Mouse (Mus musculus): ENCODE measurements around the gene Stac2.

The Stac2 gene

GRCm38 (mm10) chr11:98050940-98051339, 2.3 kb downstream of the Stac2 start:
- no peak for DNase-seq (ENCODE audit: low spot score in 2 of 2)

GRCm38 (mm10) chr11:98050520-98050815, 2.8 kb downstream of the Stac2 start:
- no peak for DNase-seq (ENCODE audit: low spot score in 2 of 2)

- no peak for DNase-seq (ENCODE audit: low spot score in 2 of 2)
These were observed 3.4 kb downstream of the Stac2 start for GRCm38 (mm10) chr11:98049672-98050519.

GRCm38 (mm10) chr11:98047745-98048144, 5.5 kb downstream of the Stac2 start:
- no peak for DNase-seq (ENCODE audit: low spot score in 2 of 2)

- DNase-seq (ENCODE audit: low spot score in 2 of 2): no peak
These were observed 6.8 kb downstream of the Stac2 start for GRCm38 (mm10) chr11:98046466-98046865.

- DNase-seq (ENCODE audit: low spot score in 2 of 2): no peak
These were observed 7.7 kb downstream of the Stac2 start for GRCm38 (mm10) chr11:98045596-98045995.

GRCm38 (mm10) chr11:98044074-98044473, 9.2 kb downstream of the Stac2 start:
- no peak for DNase-seq (ENCODE audit: low spot score in 2 of 2)

- DNase-seq (ENCODE audit: low spot score in 2 of 2): no peak
These were observed 10.5 kb downstream of the Stac2 start for GRCm38 (mm10) chr11:98042741-98043140.

GRCm38 (mm10) chr11:98040975-98041374, 12.3 kb downstream of the Stac2 start:
- DNase-seq (ENCODE audit: low spot score in 2 of 2): no peak

- no peak for DNase-seq (ENCODE audit: low spot score in 2 of 2)
These were observed 15.4 kb downstream of the Stac2 start for GRCm38 (mm10) chr11:98037871-98038270.

GRCm38 (mm10) chr11:98035977-98036377, 17.3 kb downstream of the Stac2 start:
- DNase-seq (ENCODE audit: low spot score in 2 of 2): peak in 1 of 2 experiments; percentile 40

GRCm38 (mm10) chr11:98034840-98035239, 18.4 kb downstream of the Stac2 start:
- DNase-seq (ENCODE audit: low spot score in 2 of 2): no peak

GRCm38 (mm10) chr11:98034061-98034460, 19.2 kb downstream of the Stac2 start:
- DNase-seq (ENCODE audit: low spot score in 2 of 2): no peak

- peak in 1 of 2 experiments; percentile 68 for DNase-seq (ENCODE audit: low spot score in 2 of 2)
These were observed 21.9 kb downstream of the Stac2 start for GRCm38 (mm10) chr11:98031443-98031770.

- no peak for DNase-seq (ENCODE audit: low spot score in 2 of 2)
These were observed 22.4 kb downstream of the Stac2 start for GRCm38 (mm10) chr11:98030701-98031442.

GRCm38 (mm10) chr11:98027785-98028184, 25.5 kb downstream of the Stac2 start:
- no peak for DNase-seq (ENCODE audit: low spot score in 2 of 2)

GRCm38 (mm10) chr11:98027297-98027688, 26.0 kb downstream of the Stac2 start:
- DNase-seq (ENCODE audit: low spot score in 2 of 2): no peak

- peak; percentile 89 to 94 for DNase-seq (ENCODE audit: low spot score in 2 of 2)
These were observed 26.5 kb downstream of the Stac2 start, which contains the start of gene Rpl19 for GRCm38 (mm10) chr11:98026570-98027296. Gene Rpl19 (plus strand): TSS chr11:98026710.

- no peak for DNase-seq (ENCODE audit: low spot score in 2 of 2)
These were observed 27.1 kb downstream of the Stac2 start for GRCm38 (mm10) chr11:98026248-98026569.

- no peak for DNase-seq (ENCODE audit: low spot score in 2 of 2)
These were observed 28.7 kb downstream of the Stac2 start for GRCm38 (mm10) chr11:98024516-98024915.

GRCm38 (mm10) chr11:98022555-98023371, 30.5 kb downstream of the Stac2 start, which contains the start of gene Cacnb1:
Gene Cacnb1 (minus strand): TSS chr11:98023034.
- peak; percentile 60 to 64 for DNase-seq (ENCODE audit: low spot score in 2 of 2)

GRCm38 (mm10) chr11:98022253-98022554, 31.1 kb downstream of the Stac2 start:
- DNase-seq (ENCODE audit: low spot score in 2 of 2): peak in 1 of 2 experiments; percentile 48

Data from heart, adult 9 months (tissue).